Mouse (Mus musculus) MEL (cell line): Measurements from ENCODE around the gene Ebp. TPM values are rescaled to one million over a fixed set of nuclear protein-coding genes. Genes with fewer than 3 reads are reported as not detected.

Experiments
- DNase-seq: peaks from one replicate; pipeline ENCODE4 v3.0.0; 2011; ENCODE audit warnings: low read depth, low spot score
- H3K27ac ChIP-seq: 2 replicates; pipeline ENCODE4 v1.5.1; 2012; ENCODE audit warnings: low read depth, mild to moderate bottlenecking, control low read depth, low read length, moderate library complexity; ENCODE audit not compliant: control insufficient read depth
- H3K27me3 ChIP-seq, 2 experiments: fragments of 150-350 bp in 1 of 2; sonication (generic) in 1 of 2; 2 replicates each; pipeline ENCODE4 v1.6.1; 2012; ENCODE audit warnings: low read length in 2 of 2, mild to moderate bottlenecking in 2 of 2, improper control_type of control experiment in 1 of 2, moderate library complexity in 1 of 2; ENCODE audit not compliant: insufficient read depth in 2 of 2, control insufficient read depth in 1 of 2
- H3K36me3 ChIP-seq, 2 experiments: 2 replicates each; pipeline ENCODE4 v1.6.1; 2012 to 2014; ENCODE audit warnings: low read length in 2 of 2, improper control_type of control experiment in 1 of 2, inconsistent platforms in 1 of 2, mild to moderate bottlenecking in 1 of 2; ENCODE audit not compliant: insufficient read depth in 2 of 2, control insufficient read depth in 1 of 2
- H3K4me1 ChIP-seq, 2 experiments: fragments of 150-350 bp in 1 of 2; sonication (generic) in 1 of 2; 2 replicates each; pipeline ENCODE4 v1.6.1; 2012; ENCODE audit warnings: low read length in 2 of 2, improper control_type of control experiment in 1 of 2, mild to moderate bottlenecking in 1 of 2; ENCODE audit not compliant: insufficient read depth in 2 of 2, control insufficient read depth in 1 of 2
- H3K4me3 ChIP-seq, 2 experiments: fragments of 150-350 bp in 1 of 2; sonication (generic) in 1 of 2; 2 replicates each; pipeline ENCODE4 v1.5.1; 2012; ENCODE audit warnings: low read depth in 2 of 2, low read length in 2 of 2, mild to moderate bottlenecking in 2 of 2, moderate library complexity in 2 of 2, control low read depth in 1 of 2, improper control_type of control experiment in 1 of 2; ENCODE audit not compliant: control insufficient read depth in 1 of 2, insufficient read depth in 1 of 2
- H3K79me2 ChIP-seq: 2 replicates; pipeline ENCODE4 v1.6.1; 2012; ENCODE audit warnings: mild to moderate bottlenecking, low read length, moderate library complexity; ENCODE audit not compliant: control insufficient read depth, poor library complexity, insufficient read depth
- H3K9ac ChIP-seq: 2 replicates; pipeline ENCODE4 v1.6.1; 2012; ENCODE audit warnings: low read depth, mild to moderate bottlenecking, control low read depth, low read length, moderate library complexity; ENCODE audit not compliant: control insufficient read depth, poor library complexity, severe bottlenecking
- H3K9me3 ChIP-seq: fragments of 150-350 bp; sonication (generic); replicated peaks from 2 replicates; pipeline ENCODE4 v1.6.1; 2012; ENCODE audit warnings: mild to moderate bottlenecking, low read length, improper control_type of control experiment, moderate library complexity; ENCODE audit not compliant: insufficient read depth
- ELF1 ChIP-seq: IDR thresholded peaks from 2 replicates; pipeline ENCODE4 v1.6.1; 2014; ENCODE audit warnings: low read depth, mild to moderate bottlenecking, inconsistent platforms, low read length, improper control_type of control experiment, moderate library complexity
- GABPA ChIP-seq: IDR thresholded peaks from 2 replicates; pipeline ENCODE4 v1.6.1; 2012; ENCODE audit warnings: low read depth, mild to moderate bottlenecking, inconsistent platforms, low read length, improper control_type of control experiment, moderate library complexity
- JUND ChIP-seq: IDR thresholded peaks from 2 replicates; pipeline ENCODE4 v1.6.1; 2011; ENCODE audit warnings: low read depth, mild to moderate bottlenecking, improper control_type of control experiment, low read length
- KAT2A ChIP-seq: conservative IDR thresholded peaks from 2 replicates; pipeline ENCODE4 v1.6.1; 2012; ENCODE audit warnings: low read depth, low read length, improper control_type of control experiment, inconsistent platforms
- MAFK ChIP-seq: IDR thresholded peaks from 2 replicates; pipeline ENCODE4 v1.6.1; 2011; ENCODE audit warnings: low read depth, mild to moderate bottlenecking, low read length, improper control_type of control experiment, borderline replicate concordance
- MAZ ChIP-seq: IDR thresholded peaks from 2 replicates; pipeline ENCODE4 v1.6.1; 2012; ENCODE audit warnings: low read depth, mild to moderate bottlenecking, inconsistent platforms, low read length, improper control_type of control experiment
- MEF2A ChIP-seq: IDR thresholded peaks from 2 replicates; pipeline ENCODE4 v1.6.1; 2014; ENCODE audit warnings: low read depth, mild to moderate bottlenecking, inconsistent platforms, low read length, improper control_type of control experiment; ENCODE audit not compliant: poor library complexity, insufficient replicate concordance, severe bottlenecking; ENCODE audit errors: extremely low read depth
- MXI1 ChIP-seq: IDR thresholded peaks from 2 replicates; pipeline ENCODE4 v1.6.1; 2011; ENCODE audit warnings: mild to moderate bottlenecking, low read depth, low read length, improper control_type of control experiment
- MYB ChIP-seq: IDR thresholded peaks from 2 replicates; pipeline ENCODE4 v1.6.1; 2011; ENCODE audit warnings: mild to moderate bottlenecking, low read depth, low read length, improper control_type of control experiment
- NRF1 ChIP-seq: IDR thresholded peaks from 2 replicates; pipeline ENCODE4 v1.6.1; 2014; ENCODE audit warnings: low read depth, mild to moderate bottlenecking, inconsistent platforms, low read length, improper control_type of control experiment, moderate library complexity; ENCODE audit not compliant: poor library complexity, insufficient read depth, severe bottlenecking
- POLR2A ChIP-seq, 2 experiments: IDR thresholded peaks; 2 replicates each; pipeline ENCODE4 v1.6.1; 2011 to 2012; ENCODE audit warnings: low read length in 2 of 2, mild to moderate bottlenecking in 2 of 2, control low read depth in 1 of 2, improper control_type of control experiment in 1 of 2, low read depth in 1 of 2, moderate library complexity in 1 of 2; ENCODE audit not compliant: control insufficient read depth in 1 of 2, insufficient read depth in 1 of 2, poor library complexity in 1 of 2
- POLR2AphosphoS5 ChIP-seq: IDR thresholded peaks from 2 replicates; pipeline ENCODE4 v1.6.1; 2012; ENCODE audit warnings: low read depth, borderline replicate concordance, mild to moderate bottlenecking, inconsistent platforms, low read length, moderate library complexity, mixed read lengths
- RCOR1 ChIP-seq: IDR thresholded peaks from 2 replicates; pipeline ENCODE4 v1.6.1; 2012; ENCODE audit warnings: low read depth, mild to moderate bottlenecking, inconsistent platforms, low read length, improper control_type of control experiment
- SIN3A ChIP-seq: IDR thresholded peaks from 2 replicates; pipeline ENCODE4 v1.6.1; 2012; ENCODE audit warnings: low read length, improper control_type of control experiment, inconsistent platforms
- SMC3 ChIP-seq: IDR thresholded peaks from 2 replicates; pipeline ENCODE4 v1.6.1; 2011; ENCODE audit warnings: low read depth, low read length, improper control_type of control experiment
- TBP ChIP-seq: IDR thresholded peaks from 2 replicates; pipeline ENCODE4 v1.8.0; 2011; ENCODE audit warnings: low read depth, low read length, improper control_type of control experiment
- USF2 ChIP-seq, 2 experiments: IDR thresholded peaks; 2 replicates each; pipeline ENCODE4 v1.6.1; 2011 to 2012; ENCODE audit warnings: improper control_type of control experiment in 2 of 2, low read length in 2 of 2, borderline replicate concordance in 1 of 2, inconsistent platforms in 1 of 2, low read depth in 1 of 2, mild to moderate bottlenecking in 1 of 2; ENCODE audit not compliant: insufficient read depth in 1 of 2
- ZC3H11A ChIP-seq: IDR thresholded peaks from 2 replicates; pipeline ENCODE4 v1.6.1; 2012; ENCODE audit warnings: low read depth, mild to moderate bottlenecking, inconsistent platforms, low read length, improper control_type of control experiment
- ZKSCAN1 ChIP-seq: IDR thresholded peaks from 2 replicates; pipeline ENCODE4 v1.6.1; 2012; ENCODE audit warnings: low read depth, mild to moderate bottlenecking, inconsistent platforms, low read length, improper control_type of control experiment, moderate library complexity
- ZMIZ1 ChIP-seq: IDR thresholded peaks from 2 replicates; pipeline ENCODE4 v1.6.1; 2012; ENCODE audit warnings: low read depth, mild to moderate bottlenecking, inconsistent platforms, low read length, improper control_type of control experiment, moderate library complexity
- ZNF384 ChIP-seq: IDR thresholded peaks from 2 replicates; pipeline ENCODE4 v1.6.1; 2012; ENCODE audit warnings: low read depth, mild to moderate bottlenecking, inconsistent platforms, low read length, improper control_type of control experiment
- polyA plus RNA-seq, 2 experiments: library from polyadenylated mRNA; stranded (reverse) in 1 of 2; unstranded in 1 of 2; fragments of >175 nt in 1 of 2; fragments of >200 nt in 1 of 2; gene quantifications; 2 replicates each; pipeline versions ENCODE4 v1.2.1 to v1.2.4; 2012; ENCODE audit warnings: low replicate concordance in 2 of 2, low read depth in 1 of 2; ENCODE audit not compliant: insufficient read length in 2 of 2, insufficient read depth in 1 of 2, missing spikeins in 1 of 2
- total RNA-seq: library from RNA; depleted of rRNA; stranded (reverse); fragments of 300-350 nt; gene quantifications from 2 replicates; pipeline ENCODE4 v1.2.3, GENCODE M21; 2012

The Ebp gene
- total and polyA plus RNA-seq, 3 experiments: 103 to 133 TPM; not detected in 1

DNA sequence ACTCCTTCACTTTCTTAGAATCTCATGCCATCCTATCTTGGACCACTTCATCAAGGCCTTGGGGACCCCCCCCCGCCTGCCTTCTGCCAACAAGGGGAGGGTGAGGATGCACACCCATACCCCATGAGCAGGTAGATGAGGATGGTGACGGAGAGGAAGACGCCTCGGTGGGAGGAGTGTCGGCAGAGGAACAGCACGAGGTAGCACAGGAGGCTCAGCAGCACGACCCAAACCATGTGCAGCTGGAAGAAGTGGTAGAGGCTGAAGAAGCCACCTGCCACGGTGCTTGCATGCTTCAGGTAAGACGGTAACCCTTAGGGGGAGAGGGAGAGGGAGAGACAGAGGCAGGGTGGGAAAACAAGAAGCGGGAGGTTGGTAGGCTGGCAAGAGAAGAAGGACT lies 10.8 kb upstream of the Ebp start:
- H3K79me2 ChIP-seq: no peaks in the 10 kb centered on the region
- H3K27ac ChIP-seq: no peak overlapping the region
- no peak for DNase-seq
- H3K9ac ChIP-seq: no peak overlapping the region
- H3K4me1 ChIP-seq: peaks cover 4 to 10% of the 10 kb centered on the region in 2 experiments
- peaks cover 0 to 8% of the 10 kb centered on the region in 2 experiments; a peak in 2 of 4 replicates for H3K36me3 ChIP-seq
- TF ChIP-seq JUND (no peak), MAZ (no peak), ZMIZ1 (no peak), USF2 (IDR thresholded peaks at IDR 0.05; ENCODE audit: borderline replicate concordance in 1 of 2, insufficient read depth in 1 of 2, low read depth in 1 of 2, low read length in 2 of 2) (no peak), MXI1 (no peak), ELF1 (no peak), ZC3H11A (no peak), POLR2A (IDR thresholded peaks at IDR 0.05; ENCODE audit: control insufficient read depth in 1 of 2, insufficient read depth in 1 of 2, low read depth in 1 of 2, low read length in 2 of 2, poor library complexity in 1 of 2) (no peak), ZNF384 (no peak), ZKSCAN1 (no peak), MEF2A (no peak), TBP (no peak), KAT2A (no peak), NRF1 (no peak), SMC3 (no peak), GABPA (no peak), RCOR1 (no peak), MYB (no peak), SIN3A (no peak)
- H3K4me3 ChIP-seq: no peak overlapping the region
- no peaks in the 10 kb centered on the region for H3K27me3 ChIP-seq
- H3K9me3 ChIP-seq: no peaks in the 10 kb centered on the region

DNA sequence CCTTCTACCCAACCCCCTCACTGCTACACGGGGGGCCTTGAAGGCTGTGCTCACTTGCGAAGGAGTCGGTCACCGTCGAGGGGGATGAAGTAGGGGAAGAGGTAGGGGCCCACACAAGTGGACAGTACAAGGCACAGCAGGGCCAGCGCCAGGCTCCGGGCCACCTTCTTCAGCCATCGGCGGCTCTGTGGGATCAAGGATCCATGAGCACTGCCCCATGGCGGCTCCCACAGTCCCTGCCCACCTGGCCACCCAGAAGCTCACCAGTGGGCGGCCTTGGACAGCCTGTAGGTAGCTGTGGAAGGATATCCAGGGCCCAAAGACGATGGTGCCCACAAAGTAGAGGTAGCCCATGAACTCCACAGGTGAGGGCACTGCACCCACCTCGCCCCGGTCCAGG lies 9.8 kb upstream of the Ebp start:
- H3K4me1 ChIP-seq: peaks cover 4 to 10% of the 10 kb centered on the region in 2 experiments
- H3K36me3 ChIP-seq: peaks cover 0 to 8% of the 10 kb centered on the region in 2 experiments; a peak in 2 of 4 replicates
- no peaks in the 10 kb centered on the region for H3K79me2 ChIP-seq
- DNase-seq: no peak
- H3K9ac ChIP-seq: no peak overlapping the region
- no peaks in the 10 kb centered on the region for H3K27me3 ChIP-seq
- no peak overlapping the region for H3K27ac ChIP-seq
- H3K4me3 ChIP-seq: no peak overlapping the region
- TF ChIP-seq JUND (no peak), TBP (no peak), POLR2AphosphoS5 (no peak), MAFK (no peak), GABPA (no peak)
- H3K9me3 ChIP-seq: no peaks in the 10 kb centered on the region
